Mouse (Mus musculus) cerebellum, postnatal 14 days (tissue): Measurements from ENCODE around the gene Gna11.

Source experiments
- DNase-seq, 2 experiments: peaks; one replicate each; pipeline ENCODE4 v3.0.0; 2021; ENCODE audit warnings: mixed read lengths in 2 of 2

The Gna11 gene

DNA sequence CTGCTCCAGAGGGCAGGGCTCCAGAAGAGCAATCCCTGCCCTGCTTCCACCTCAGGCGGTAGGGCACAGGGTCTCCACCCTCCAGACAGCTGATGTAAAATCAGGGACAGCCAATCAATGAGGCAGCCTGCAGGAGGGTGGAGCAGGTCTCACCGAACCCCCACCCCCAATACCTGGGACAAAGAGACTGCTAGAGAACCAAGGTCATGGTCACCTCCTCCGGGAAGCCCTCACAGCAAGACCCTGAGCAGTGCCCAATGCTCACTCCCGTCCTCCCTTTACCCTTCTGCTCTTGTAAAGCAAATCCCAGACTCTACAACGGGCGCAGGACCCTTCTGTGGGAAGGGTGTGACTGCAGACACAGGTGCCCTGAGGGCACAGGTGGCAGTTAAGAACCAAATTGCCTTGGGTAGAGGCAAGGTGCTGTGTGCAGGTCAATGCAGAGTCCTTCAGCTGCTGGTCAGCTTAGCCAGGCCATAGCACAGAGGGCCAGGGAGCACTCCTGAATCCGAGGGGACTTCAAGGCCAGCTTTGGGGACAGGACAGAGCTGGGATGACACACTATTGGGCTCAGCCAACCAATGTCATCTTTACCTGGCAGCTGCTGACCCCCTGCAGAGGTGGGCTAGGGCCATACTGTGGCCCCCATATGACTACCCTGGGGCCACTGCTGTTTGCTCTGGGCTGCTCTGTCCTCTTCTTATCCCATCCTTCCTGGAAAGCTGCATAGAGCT, 2.1 kb downstream of the Gna11 start:
- no peak for DNase-seq

- DNase-seq: no peak
These were observed 3.2 kb downstream of the Gna11 start for GRCm38 (mm10) chr10:81541803-81542202.

DNA sequence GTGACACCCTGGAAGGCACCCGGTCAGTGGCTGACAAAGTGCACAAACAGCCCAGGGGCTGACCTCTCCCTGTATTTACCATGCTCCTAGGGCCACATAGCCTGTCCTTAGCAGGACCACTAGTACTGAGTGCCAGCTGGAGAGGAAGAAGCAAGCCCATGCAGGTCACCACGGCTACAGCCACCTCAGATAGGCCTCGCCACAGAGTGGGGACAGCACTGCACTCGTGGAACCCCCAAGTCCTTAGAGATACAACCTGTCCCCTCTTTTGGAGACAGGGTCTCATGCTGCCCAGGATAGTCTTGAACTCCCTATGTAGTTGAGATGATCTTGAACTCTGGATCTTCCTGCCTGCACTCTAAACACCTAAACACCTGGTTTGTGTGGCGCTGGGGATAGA, 3.6 kb downstream of the Gna11 start:
- DNase-seq: no peak

- DNase-seq: no peak
These were observed 6.5 kb downstream of the Gna11 start for GRCm38 (mm10) chr10:81538321-81539048.

GRCm38 (mm10) chr10:81537429-81537828, 7.6 kb downstream of the Gna11 start:
- no peak for DNase-seq

DNA sequence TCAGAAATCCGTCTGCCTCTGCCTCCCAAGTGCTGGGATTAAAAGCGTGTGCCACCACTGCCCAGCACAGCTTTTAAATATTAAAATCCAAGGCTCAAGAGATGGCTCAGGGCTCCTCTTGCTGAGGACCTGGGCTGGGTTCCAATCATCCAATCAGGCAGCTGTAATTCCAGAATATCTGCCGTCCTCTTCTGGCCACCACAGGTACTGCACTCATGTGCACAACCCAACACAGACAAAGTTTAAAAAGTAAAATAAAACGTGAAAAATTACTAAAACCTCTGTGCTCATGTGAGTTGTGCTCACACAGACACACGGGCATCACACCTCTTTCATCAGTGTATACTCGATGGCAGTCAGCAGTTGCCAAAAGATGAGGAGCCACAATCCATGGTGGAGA, 8.3 kb downstream of the Gna11 start:
- peak; percentile 53 to 78 for DNase-seq

DNA sequence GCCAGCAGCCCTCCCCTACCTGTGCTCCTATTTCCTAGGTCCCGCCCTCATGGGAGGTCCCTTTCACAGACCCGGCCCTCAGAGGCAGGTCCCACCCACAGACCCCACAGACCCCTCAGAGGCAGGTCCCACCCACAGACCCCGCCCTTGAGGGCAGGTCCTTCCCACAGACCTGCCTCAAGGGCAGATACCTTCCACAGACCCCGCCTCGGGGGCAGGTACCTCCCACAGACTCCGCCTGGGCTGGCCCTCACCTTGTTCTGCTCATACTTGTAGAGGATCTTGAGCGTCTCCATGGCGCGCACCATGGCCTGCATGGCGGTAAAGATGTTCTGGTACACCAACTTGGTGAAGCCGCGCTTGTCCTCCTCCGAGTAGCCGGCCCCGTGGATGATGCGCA, 10.2 kb downstream of the Gna11 start:
- DNase-seq: no peak

DNA sequence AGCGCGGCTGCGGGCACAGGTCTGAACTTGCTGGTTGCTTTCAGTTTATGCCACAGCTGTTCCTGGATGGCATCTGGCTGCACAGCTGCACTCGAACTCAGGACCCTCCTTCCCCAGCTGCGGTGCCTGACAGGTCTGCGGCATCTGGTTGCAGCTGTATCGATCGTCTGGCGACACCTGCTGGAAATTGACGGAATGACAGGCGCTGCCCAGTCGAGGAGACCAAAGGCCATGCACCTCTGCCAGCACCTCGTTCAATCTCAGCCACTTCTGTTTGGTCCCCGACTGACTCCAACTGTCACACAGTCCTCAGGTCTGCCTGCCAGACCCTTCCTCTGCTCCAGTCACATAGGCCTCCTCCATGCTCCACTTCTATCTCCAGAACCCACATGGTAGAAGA, 18.2 kb downstream of the Gna11 start:
- peak; percentile 73 to 83 for DNase-seq

DNA sequence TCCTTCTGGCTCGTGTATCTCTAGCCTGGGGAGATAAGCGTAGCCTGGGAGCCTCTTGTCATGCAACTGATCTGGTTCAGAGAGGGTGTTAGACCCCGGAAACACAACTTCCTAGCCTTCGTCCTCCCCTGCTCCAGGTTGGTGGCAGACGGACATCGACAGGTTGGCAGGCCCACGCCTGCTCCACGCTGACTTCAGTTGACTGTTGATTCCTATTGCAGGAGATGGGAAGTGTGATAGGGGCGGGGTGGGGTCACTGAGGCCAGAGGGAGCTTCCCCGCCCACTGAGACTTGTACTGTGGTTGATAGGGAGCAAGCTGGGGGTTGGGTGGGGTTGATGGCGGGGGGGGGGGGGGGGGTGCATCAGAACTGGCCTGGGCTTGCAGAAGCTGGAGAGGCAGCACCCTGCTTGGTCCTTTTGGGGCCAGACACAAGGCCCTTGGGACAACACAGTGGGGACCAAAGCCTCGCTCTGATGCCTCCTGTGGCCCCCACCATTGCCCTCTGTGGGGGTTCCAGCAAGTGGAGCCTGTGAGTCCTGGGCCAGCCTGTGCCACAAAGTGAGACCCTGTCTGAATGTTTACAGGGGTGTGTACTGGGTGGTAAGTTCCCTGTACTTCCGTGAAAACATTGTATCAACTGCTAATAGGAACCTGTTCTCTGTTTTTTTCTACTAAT, 19.8 kb downstream of the Gna11 start:
- DNase-seq: no peak

- DNase-seq: no peak
These were observed 20.9 kb downstream of the Gna11 start, which contains the start of gene Gna15 for GRCm38 (mm10) chr10:81524051-81524605. Gna15 (minus strand) TSS chr10:81524225.

- DNase-seq: no peak
These were observed 21.4 kb downstream of the Gna11 start for GRCm38 (mm10) chr10:81523570-81523969.

DNA sequence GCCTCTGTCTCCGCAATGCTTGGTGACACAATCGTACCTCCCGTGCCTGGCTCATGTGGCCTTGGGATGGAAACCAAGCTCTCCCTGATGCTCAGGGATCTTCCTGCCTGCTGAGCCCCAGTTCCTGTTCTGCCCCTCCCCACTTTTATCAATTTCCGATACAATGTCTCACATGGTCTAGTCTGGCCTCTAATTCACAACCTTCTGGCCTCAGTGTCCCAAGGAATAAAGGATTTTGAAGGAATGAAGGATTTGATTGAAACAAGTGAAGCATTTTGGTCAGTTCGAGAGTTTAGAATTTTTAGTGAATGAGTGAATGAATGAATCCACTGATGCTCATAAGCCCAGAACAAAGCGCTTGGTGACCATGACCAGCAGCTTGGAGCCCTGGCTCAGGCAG, 21.8 kb downstream of the Gna11 start:
- no peak for DNase-seq

DNA sequence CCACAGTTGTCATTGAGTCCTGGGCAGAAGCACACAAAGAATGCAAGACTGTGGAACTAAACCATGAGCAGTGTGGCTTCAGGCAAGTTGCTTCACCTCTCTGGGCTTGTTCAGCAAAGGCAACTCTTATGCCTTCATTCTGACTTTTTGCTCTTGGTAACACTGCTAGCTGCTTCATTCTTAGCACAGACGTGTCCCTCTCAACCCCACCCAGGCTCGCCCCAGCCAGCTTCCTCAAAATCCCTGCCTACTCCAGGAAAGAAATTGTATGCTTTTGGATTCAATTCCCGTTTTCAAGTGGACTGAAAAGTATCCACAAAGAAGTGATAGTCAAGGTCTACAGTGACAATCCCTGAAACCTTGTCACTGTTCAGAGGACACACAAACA, 25.0 kb downstream of the Gna11 start:
- no peak for DNase-seq

DNA sequence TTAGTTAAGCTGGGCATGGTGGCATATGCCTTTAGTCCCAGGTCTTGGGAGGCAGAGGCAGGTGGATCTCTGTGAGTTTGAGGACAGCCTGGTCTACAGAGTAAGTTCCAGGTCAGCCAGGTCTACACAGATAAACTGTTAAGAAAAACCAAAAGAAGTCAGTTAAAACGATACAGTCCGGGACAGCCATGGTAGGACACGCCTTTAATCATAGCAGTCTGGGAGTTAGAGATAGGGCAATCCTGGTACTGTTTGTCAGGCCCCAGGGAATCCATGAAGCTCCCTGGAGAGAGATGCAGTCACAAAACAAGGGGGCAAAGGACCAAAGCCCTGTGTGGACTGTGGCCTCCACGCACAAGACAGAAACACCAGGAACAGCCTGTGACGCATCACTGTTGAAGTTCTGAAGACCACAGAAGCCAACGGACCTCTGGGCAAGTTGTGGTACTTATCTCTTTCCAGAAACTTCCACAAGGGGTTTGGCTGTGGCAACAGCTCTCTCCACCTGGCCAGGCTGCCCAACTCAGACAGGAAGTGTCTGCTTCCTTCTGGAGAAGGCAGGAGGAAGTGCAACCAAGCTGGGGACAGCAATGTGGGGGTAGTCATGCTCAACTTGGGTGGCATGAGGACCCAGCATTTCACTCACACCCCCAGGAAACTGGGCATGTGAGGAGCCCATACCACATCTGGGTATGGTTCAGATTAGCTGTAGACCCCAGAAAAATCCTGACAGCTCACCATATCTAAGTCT, 25.6 kb downstream of the Gna11 start:
- no peak for DNase-seq

GRCm38 (mm10) chr10:81518546-81518945, 26.4 kb downstream of the Gna11 start:
- peak; percentile 77 to 89 for DNase-seq

DNA sequence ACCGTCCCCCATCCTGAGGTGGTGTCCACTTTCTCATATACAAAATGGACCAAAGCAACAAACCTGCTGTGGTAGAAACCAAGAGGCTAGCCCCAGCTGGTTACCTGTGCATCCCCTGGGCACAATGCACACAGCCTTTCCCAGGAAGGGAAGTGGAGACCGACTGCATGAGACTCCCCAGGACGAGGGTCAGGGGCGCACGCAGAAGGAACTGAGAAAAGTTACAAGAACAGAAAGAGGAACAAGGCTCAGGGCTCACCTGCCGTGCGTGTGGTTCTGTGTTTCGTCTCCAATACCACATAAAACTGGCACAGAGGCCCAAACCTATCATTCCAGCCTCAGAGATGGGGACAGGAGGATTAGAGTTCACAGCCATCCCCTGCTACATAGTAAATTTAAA, 27.8 kb downstream of the Gna11 start:
- DNase-seq: no peak

GRCm38 (mm10) chr10:81513798-81514197, 31.2 kb downstream of the Gna11 start:
- no peak for DNase-seq

GRCm38 (mm10) chr10:81510246-81510810, 34.7 kb downstream of the Gna11 start:
- no peak for DNase-seq

DNA sequence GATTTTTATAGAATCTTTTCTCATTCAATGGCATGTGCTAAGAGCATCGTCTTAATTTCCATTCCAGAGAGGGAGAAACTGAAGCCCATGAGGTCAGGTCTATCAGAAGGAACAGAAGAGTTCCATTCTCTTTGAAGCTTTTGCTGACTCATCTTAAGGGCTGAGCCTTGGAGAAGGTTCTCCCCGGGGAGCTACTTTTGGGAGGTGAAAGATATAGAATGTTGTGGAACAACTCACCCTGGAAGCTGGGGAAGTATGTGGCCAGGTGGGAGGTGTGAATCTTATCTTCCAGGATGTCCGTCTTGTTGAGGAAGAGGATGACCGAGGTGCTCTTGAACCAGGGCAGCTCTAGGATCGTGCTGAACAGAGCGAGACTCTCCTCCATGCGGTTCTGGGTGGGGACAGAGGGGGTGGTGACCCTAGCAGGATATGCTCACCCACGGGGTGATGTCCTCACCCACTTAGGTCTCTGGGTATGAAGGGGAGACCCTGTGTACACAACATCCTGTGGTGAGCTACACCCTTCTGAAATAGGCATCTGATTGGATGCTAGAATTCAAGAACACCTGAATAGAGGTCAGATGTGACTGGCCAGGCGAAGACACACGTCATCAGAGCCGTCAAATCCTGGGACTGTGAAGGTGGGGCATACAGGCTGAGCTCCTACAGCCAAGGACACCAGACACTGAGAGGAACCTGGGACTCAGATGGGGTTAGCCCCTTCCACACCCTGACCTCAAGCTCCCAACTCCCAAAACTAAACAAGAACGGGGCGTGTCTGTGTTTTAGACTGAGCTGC, 37.1 kb downstream of the Gna11 start:
- DNase-seq: no peak

GRCm38 (mm10) chr10:81507095-81507494, 37.9 kb downstream of the Gna11 start:
- no peak for DNase-seq

DNA sequence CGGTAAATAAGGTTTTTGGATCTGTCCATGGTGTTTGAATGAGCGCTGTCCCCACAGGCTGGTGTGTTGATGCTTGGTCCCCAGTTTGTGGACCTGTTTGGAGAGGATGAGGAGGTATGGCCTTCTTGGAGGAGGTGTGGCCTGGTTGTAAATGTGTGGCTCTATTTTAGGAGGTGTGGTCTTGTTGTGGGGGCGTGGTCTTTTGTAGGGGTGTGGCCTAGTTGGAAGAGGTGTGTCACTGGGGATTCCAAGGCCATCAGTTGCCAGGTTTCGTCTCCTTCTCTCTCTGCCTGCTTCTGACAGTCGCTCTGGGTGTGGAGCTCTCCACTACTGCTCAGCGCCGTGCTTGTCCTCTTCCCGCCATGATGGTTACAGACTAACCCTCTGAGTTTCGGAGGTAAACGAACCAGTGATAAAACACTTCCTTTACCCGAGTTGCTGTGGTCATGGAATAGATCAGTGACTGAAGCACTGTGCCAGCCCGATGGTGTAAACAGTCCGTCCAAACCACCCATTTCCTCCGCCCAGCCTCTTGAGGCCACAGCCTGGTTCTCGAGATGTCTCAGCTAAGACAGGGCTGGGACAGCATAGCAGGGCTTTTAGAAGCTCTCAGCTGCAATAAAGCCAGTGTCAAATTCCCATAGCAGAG, 39.9 kb downstream of the Gna11 start:
- DNase-seq: no peak
